Mouse (Mus musculus) urinary bladder, postnatal 25 days (tissue): ENCODE measurements around the gene Abi3.

Source experiments
- DNase-seq: peaks from one replicate; pipeline ENCODE4 v3.0.0; 2022; ENCODE audit warnings: low spot score

Abi3 gene

DNA sequence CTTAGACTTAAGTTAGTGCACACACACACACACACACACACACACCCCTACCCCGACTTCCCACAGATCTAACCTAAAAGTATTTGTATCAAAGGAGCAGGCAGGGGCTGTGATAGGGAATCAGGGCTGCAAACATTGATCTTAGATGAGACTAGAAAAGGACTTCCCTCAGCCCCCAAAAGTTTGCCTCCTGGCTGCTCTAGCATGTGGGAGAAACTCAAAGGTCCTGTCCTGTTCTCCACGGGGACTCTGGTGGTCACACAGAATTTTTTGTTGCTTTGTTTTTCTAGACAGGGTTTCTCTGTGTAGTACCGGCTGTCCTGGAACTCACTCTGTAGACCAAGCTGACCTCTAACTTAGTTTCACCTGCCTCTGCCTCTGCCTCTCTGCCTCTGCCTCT, 16.7 kb downstream of the Abi3 start:
- no peak for DNase-seq

DNA sequence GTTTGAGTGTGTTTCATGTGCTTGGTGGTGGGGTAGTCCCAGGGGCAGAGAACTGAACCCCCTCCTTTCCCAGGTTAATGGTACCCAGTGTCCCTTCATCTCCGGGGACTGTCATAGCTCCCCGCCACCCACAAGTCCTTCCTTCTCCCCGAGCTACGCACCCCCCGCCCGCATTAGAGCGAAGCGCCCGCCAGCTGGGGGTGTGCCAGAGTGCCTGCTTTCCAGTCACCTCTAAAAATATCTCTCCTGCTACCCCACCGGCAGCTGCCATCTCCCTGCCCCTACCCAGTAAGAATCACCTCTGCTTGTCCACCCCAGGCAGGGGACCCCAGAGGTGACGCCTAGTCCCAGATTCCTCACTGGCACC, 17.4 kb downstream of the Abi3 start:
- DNase-seq = no peak

DNA sequence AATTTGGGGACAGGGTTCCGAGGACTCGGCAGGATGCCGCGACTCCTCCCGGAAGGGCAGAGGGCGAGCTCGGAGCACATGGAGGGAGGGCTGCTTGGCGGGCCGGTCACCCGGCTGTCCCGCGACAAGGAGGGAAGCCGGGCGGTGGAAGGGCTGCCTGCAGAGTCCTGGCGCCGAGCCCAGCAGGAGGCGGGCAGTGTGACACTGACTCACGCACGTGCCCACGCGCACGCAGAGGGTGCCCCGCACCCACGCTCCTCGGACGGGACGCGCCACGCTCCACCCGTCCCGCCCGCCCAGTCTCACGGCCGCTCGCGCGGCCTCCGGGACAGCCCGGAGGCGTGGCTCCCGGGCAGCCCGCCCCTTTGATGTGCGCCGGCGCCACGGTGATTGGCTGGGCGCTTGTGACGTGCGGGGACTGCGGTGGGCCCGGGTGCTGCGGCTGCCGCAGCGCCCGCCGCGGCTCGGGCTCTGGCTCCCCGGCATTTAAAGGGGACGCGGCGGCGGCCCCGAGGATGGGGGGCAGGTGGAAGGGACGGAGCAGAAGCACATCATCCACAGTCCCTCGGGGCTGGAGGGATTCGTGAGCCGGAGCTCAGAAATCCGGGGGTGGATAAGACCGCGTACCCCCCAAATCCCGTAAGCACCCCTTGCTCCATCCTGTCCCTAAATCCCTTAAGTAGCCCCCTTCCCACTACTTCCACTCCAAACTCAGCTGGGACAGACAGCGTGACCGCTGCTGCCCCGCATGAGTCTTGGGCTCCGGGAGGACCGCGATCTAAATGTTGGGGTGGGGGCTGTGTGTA, 18.0 kb downstream of the Abi3 start, which contains the start of gene Phospho1:
Phospho1 (plus strand) TSS at position 429 of the 806 bp plus-strand sequence.
- peak; percentile 91 for DNase-seq

DNA sequence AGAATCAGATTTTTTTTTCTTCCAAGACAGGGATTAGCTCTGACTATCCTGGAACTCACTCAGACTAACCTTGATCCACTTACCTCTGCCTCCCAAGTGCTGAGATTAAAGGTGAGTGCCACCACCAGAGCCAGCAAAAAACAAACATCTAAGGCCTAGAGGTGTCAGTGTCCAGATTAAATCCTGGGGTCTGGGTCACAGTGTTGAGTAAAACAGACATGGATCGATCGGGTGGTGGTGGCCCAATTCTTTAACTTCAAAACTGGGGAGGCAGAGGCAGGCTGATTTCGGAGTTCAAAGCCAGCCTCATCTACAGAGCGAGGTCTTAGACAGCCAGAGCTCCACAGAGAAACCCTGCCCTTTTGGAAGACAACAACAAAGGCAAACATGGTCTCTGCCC, 19.8 kb downstream of the Abi3 start:
- DNase-seq = no peak

DNA sequence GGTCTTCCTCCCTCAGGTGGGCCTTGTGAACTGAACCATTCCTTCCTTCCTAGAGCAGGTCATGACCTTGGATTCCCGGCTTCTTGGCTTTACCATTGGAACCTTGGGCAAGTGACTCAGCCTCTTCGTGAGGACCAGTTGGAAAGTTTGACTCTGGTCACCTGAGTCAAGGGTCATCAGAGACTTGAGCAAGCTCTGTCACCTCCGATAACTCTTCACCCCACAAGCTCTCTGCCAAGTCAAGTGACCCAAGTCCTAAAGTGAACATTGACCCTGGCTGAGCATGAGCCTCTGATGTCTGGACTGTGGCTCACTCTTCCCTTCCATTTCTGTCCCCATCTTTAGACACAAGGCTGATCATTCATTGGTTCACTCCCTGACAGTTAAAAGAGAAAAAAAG, 20.8 kb downstream of the Abi3 start:
- DNase-seq = no peak

DNA sequence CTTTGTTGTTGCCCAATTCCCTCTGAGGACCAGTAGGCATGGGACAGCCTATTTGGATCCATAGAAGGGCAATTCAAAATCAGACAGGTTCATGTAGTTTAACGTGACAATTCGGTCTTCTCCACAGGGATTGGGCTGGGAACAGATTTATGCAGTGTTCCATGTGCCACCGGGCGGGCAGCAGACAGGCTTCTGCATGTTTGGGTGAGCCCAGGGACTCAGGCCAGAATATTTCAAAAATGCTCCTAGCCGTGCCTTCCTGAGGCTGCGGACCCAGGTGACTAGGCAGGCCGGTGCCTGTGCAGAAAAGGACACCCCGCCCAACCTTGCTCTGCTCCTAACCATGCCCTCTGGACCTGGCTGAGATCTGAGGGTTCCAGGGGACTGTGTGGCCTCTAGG, 23.1 kb downstream of the Abi3 start:
- peak; percentile 45 for DNase-seq

DNA sequence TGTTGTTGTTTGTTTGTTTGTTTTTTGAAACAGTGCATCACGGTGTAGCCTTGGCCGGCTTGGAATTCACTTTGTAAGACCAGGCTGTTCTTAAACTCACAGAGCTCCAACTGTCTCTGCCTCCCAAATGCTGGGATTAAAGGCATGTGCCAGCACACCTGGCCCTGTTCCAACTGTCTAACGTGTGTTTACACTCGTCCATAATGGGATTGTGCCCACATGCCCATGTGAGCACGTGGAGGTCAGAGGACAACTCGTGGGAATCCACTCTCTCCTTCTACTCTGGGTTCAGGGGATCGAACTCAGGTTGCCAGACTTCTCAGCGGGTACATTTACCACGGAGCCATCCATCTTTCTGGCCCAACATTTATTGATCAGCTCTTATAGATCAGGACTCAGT, 26.9 kb downstream of the Abi3 start:
- DNase-seq = no peak

DNA sequence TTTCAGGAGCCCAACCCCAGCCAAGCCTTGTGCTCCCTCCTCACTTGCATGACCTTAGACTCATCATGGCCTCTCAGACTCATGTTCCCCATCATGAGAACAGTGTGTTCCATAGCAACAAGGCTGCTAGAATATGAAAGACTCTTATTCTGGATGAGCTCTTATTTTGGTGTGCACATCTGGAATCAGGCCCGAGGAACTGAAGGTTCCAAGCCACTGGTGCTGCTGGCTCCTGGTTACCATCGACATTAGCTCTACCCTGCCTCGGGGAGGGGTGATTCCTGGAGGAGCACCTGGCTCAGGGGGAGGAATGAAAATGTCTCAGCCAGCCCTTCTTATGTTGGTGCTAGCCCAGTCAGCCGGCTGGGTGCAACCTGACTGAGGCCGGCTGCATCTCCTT, 27.4 kb downstream of the Abi3 start:
- no peak for DNase-seq

DNA sequence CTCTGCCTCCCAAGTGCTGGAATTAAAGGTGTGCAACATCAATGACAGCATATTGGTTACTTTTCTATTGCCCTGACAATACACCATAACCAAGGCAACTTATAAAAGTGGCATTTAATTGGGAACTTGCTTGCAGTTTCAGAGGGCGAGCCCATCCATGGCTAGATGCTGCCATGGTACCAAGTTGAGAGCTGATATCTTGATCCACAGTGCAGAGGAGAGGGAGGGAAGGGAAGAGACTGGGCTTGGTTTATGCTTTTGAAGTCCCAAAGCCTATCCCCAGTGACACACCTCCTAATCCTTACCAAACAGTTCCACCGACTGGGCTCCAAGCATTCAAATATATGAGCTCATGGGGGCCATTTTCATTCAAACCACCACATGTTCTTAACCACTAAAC, 28.2 kb downstream of the Abi3 start:
- DNase-seq = no peak

DNA sequence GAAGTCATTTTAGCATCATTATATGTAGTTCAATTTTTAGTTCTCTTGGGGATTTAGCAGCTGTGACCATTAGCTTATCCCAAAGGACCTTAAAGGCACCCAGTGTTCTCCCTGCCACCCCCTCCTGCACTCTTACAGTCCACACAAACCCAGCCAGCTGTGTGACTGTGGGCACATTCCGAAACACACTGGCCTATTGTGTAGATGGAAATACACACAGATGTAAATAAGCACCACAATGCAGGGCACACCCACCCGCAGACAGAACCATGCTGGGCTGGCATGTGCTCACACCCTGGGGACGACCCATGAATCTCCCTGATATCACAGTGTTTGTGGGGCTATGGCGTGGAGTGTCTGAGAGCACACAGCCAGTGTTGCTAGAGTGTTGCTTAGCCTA, 30.1 kb downstream of the Abi3 start:
- no peak for DNase-seq

DNA sequence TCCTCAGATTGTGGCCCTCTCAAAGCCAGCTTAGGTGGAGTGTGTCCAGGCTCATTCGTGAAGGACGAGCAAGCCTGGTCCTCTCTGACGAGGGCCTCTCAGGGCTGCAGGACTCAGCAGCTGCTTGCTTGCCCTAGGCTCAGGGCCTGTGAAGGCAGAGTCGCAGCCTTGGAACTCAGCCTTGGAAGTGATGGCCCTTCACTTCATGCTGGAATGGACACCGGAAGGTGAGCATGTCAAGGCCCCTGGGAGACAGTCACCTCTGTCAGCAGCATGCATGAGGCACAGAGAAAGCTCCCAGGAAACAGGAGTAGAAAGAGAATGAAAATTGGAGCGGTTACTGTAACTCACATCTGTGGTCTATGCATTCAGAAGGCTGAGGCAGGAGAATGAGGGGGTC, 30.5 kb downstream of the Abi3 start:
- DNase-seq = no peak

DNA sequence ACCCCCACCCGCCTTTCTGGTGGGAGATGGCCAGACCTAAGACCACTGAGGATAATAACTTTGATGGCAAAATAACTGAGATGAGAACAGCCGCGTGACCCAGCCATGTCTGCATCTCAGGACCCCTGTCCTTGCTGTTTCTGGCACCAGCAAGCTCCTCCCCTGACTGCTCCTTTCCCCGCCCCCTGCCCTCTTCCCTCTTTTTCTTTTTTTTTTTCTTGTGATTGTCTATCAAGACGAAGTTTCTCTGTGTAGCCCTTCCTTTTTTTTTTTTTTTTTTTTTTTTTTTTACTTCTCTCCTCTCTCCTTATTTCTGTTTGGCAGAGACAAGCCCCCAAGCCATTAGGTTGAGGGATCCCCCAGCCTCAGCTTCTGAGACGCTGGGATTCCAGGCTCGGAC, 31.4 kb downstream of the Abi3 start:
- no peak for DNase-seq

DNA sequence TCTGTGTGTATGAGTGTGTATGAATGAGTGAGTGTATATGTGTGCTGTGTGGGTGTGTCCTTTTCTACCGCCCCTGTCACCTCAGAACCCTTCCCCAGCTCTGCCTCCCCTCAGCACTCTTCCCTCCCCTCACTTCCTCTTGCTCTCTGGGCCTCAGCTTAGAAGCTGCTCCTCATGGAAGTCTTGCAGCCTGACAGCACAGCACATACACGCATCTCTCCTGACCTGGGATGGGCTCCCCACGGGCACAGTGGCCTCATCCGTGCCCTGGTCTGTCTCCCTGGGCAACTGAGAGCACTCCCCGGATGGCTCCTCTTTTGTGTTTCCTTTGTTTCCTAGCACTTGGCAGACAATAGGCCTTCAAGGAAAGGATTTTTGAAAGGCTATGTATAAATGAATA, 32.7 kb downstream of the Abi3 start:
- DNase-seq = no peak

DNA sequence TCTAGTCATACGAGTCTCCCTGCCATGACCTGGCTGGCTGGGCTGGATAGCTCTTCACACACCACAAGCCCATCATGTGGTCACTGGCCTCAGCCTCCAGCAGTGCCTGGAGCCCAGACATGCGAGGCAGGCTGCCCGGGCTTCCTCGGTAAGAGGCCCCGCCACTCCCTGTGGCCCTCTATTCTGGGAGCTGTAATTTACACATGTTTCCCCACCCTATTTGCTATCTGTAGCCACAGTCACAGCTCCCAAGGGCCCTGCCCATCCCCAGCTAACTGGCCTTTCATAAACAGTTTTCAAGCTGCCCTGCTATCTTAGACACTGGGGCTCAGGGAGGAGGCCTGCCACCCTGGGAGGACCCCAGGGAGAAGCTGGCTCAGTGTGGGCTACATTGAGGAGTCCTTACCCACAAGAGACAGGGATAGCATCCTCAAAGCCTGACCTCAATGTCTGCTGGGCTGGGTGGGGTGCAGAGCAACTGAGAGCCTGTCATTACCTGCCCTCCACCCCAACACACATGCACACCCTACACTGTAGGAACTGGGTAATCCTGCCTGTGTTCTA, 33.7 kb downstream of the Abi3 start:
- DNase-seq = no peak

DNA sequence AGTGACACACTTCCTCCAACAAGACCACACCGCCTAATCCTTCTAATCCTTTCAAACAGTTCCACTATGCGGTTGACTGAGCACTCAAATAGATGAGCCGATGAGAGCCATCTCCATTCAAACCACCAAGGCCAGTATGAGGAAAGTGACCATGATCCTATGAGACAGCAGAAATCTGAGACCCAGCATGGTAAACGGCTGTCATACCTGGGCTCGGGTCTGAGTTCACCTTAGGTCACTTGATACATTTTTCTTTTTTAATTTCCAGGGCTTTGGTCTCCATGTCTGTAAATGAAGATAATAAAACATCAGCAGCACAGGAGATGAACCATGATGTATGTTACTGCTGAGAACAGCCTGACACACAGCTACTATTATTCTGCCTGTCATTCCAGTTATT, 34.4 kb downstream of the Abi3 start:
- no peak for DNase-seq

DNA sequence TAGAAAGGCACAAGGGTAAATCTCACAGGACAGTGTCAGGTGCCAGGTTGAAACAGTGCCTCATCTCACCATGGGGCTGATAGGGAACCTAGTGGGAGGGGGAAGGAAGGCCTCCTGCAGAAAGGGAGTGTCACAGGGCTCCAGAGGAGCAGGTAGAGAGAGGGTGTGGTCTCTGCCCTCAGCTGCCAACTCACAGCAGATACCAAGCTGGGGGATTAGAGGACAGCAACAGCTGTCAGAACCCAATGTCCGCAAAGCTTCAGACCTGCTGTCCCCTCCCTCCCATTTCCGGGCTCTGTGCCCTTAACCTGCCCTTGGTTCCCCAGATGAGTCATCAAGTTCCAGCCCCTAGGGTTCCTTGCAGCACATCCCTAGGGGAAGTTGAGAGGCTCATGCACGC, 36.7 kb downstream of the Abi3 start:
- DNase-seq = no peak

DNA sequence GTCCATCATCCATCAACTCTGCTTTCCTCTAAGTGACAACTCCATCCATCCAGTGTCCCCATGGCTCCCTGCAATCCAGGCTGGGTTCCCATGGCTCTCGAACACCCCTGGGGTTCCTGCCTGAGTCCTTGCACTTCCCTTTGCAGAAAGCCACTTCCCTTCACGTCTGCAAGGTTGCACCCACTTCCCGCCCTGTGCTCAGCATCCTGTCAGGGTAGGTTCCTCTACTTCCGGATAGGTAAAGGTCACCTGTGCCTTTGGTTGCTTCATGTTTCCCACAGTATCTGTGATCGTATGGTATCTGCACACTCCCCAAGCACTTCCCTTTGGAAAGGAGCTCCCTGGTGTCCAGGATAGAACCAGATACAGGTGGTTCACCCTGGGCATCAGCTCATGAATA, 37.3 kb downstream of the Abi3 start:
- DNase-seq = no peak

DNA sequence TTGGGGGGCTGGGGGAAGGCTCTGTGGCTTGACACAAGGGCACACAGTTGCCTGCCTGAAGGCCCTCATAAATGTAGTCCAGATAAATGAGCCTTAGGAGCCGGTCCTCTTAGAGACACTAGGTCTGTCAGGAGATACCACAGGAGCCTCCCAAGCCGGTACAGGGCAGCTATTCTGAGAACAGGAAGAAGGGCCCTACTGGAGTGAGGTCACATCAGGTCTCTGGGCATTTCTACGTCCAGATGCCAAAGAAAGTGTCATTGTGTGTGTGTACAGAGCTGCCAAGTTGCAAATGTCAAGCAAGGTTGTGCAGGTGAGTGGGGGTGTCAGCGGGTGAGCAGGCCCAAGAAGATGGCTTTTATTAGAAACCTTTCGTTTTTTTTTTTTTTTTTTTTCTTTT, 46.7 kb downstream of the Abi3 start:
- DNase-seq = no peak

DNA sequence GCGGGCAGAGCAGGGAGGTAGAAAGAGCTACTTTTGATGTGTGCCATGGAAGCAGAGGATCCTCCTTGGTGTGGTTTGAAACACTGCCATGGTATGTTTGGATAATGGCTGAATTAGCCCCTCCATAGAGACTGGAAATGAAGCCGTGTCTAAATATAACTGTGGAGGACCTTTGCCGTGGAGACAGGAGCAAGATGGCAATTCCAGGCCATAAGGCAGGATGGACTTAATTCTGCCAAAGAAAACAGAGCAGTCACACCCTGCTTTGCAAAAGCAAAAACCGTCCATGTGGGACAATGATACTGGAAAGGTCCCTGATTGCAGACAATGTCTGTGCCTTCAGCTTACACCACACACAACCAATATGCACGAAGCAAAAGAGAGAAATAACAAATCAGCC, 48.1 kb downstream of the Abi3 start:
- DNase-seq = no peak

DNA sequence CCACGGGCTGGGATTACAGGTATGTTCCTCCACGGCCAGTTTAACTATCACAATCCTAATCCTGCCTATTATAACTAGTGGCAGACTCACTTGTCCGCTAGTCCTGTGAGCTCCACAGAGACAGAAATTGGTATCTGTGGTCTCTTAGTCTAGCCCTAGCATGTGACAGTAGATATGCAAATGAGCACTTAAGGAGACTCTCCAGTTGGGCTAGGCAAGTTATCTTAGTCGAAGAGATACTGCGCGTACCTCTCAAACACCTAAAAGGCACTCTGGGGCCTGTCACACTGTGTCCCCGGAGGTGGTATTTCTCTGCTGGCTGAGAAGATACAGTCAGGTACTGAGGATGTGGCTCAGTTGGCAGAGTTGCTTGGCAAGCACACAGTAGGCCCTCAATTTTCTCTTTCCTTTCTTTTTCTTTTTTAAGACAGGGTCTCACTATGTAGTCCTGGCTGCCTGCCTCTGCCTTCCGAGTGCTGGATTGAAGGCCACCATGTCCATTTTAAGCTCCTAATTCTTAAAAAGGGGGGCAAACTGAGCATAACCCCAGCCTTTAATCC, 49.2 kb downstream of the Abi3 start:
- DNase-seq = no peak

DNA sequence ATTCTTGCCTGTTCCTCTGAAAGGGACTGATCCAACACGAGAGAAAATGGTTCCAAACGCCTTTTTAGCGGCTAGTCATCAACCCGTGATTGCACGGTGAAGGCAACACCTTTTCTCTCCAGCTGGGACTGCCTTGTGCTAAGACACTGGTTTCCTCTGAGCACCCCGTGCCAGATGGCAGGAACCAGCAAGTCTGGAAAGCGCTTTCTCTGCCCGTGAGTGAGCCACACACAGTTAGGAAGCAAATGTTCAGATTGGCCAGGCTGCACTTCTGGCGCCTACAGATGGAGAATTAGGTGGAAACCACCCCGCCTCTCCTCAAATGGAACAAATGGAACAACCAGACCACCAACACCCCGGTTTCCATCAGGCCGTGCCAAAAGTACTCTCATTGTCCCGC, 50.5 kb downstream of the Abi3 start:
- DNase-seq = no peak

DNA sequence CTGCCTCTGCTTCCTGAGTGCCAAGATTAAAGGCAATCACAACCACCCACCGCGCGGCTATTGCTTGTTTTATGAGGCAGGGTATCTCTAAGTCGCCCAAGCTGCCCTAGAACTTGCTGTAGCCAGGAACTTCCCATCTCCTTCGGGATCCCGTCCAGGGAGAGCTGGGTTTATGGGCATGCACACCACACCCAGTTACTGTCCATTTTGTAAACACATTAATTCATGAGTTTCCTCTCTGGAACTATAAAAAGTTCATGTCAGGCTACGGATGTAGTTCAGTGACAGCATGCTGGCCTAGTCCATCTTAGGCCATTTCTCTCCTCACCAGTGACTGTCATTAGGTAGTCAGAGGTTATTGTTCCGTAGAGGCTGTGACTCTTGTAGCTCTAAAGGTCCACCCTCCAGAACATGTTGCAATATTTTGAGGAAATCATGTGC, 52.8 kb downstream of the Abi3 start:
- DNase-seq = no peak

DNA sequence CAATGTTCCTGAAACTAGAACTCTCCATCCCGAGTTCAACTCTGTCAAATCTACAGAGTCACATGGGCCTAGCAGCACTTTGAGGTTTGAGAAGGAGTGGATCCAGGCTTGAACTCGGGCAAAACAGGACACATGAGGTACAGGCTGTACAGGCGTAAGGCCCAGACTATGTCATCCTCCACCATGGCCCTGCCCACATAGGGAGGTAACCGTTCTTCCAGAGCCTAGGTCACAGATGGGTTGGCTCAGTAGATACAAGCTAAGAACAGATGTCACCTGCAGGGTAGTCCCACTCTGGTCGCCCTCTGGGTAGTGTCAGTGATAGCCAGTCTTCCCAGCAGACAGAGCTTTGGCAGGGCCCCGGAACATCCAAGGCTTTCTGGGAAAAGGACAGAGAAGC, 55.8 kb downstream of the Abi3 start:
- DNase-seq = no peak

DNA sequence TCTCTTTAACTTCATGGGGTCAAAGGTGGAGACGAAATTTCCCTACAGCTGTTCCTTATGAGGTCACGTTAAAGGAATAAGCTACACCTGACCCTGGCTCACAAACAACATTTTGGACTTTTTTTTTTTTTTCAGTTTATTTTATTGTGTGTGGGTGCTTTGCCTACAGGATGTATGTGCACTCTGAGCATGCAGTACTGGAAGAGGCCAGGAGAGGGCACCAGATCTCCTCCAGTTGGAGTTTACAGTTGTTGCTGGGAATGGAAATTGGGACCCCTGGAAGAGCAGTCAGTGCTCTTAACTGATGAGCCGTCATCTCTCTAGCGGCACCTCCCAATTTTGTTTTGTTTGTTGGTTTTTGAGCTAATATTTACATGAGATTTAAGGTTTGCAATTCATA, 56.6 kb downstream of the Abi3 start:
- DNase-seq = no peak
